Mouse (Mus musculus) thymus, adult 2 months (tissue): ENCODE measurements at regions not wholly inside any gene's neighbourhood (a gene's known extent, or its start where the extent isn't known, plus 50 kb on each side); places are given as distances from the start of the nearest gene placed in this dataset.

Experiments
- CTCF ChIP-seq: fragments of 200-500 bp; IDR thresholded peaks from 2 replicates; pipeline ENCODE4 v1.5.1; 2012; ENCODE audit warnings: mild to moderate bottlenecking, control low read depth, low read length, moderate library complexity, borderline replicate concordance; ENCODE audit not compliant: control insufficient read depth, poor library complexity, insufficient read depth; ENCODE audit errors: extremely low read depth
- POLR2A ChIP-seq: fragments of 200-500 bp; IDR thresholded peaks from 2 replicates; pipeline ENCODE4 v1.6.1; 2012; ENCODE audit warnings: mild to moderate bottlenecking, low read length, control low read depth, moderate library complexity; ENCODE audit not compliant: control insufficient read depth, poor library complexity, insufficient read depth; ENCODE audit errors: extremely low read depth

DNA sequence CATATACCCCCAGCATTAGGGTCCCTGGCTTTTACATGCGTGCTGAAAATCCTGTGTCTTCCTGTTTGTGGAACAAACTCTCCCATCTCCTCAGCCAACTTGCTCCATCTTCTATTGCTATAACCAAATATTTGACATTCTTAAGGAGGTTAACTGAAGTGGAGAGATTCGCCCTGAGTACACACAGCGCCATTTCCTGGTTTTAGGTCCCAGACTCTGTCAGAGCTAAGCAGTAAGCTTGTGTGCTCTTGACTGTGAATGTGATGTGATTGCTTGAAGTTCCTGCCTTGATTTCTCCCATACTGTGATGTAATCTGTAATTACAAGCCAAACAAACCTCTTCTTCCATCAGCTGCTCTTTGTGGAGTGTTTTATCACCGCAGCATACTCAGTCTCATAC lies 110.8 kb downstream of the Fgf18 start:
- TF ChIP-seq CTCF (no peak), POLR2A (no peak)
